Mouse (Mus musculus): ENCODE results near the gene Smyd5.

Smyd5 gene

DNA sequence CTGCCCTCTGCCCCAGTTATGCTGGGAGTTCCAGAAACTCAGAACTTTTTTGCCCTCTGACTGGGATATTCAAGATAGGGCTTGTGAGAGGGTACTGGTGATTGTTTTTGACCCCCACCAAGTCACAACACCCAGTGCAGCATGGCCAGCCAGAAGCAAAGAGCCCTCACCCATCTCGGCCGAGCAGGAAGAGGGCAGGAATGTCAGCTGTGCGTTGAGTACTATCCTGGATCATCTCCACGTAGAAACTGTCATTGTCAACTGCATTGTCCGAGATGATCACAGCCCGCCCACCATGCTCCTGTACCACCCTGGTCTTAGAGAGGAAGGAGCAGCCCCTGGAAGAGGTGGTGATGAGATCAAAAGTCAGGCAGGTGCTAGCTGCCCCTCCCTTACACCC is 15.6 kb downstream of the Smyd5 start:
- no peak for DNase-seq (ENCODE audit: low read depth, low spot score)

DNA sequence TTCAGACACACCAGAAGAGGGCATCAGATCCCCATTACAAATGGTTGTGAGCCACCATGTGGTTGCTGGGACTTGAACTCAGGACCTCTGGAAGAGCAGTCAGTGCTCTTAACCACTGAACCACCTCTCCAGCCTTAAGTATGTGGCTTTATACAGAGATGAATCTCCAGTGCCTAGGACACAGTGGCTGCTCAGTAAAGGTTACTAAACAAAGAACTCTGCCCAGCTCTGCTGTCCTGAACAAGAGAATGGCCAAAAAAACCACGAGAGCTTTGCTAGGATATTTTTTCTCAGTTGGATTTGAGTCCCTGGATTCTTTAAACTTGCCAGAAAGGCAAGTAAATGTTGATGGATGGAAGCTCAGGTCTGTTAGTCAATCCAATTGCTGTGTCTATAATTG is 18.4 kb downstream of the Smyd5 start:
- peak; percentile 22 for DNase-seq (ENCODE audit: low read depth, low spot score)

- peak; percentile 100 for DNase-seq (ENCODE audit: low read depth, low spot score)
Measured at GRCm38 (mm10) chr6:85450697-85451663, 19.2 kb downstream of the Smyd5 start, which contains the start of gene Cct7. Gene Cct7 (plus strand): TSS chr6:85451514.

- DNase-seq (ENCODE audit: low read depth, low spot score), result peak; percentile 98
Measured at GRCm38 (mm10) chr6:85451664-85452410, 20.0 kb downstream of the Smyd5 start, which contains the start of gene Pradc1. Gene Pradc1 (minus strand): TSS chr6:85451970.

- DNase-seq (ENCODE audit: low read depth, low spot score), result no peak
Measured at GRCm38 (mm10) chr6:85452411-85452665, 20.5 kb downstream of the Smyd5 start.

DNA sequence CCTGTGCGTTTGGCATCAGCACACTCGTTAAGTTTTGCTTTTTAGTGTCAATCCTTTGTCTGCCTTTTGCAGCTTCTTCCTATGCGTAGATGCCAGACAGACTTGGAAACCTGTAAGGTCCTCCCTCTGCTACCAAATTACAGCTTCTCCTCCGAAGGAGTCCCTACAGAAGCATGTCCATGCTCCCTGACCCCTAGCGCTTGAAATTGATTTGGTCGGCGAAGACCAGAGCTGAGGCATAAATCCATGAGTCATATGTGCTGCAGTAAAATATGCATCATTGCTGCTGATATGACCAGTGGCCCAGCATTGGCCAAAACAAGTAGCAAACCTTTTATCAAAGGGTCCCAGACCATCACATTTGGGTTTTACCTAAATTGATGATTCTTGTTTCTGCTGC is 21.0 kb downstream of the Smyd5 start:
- DNase-seq (ENCODE audit: low read depth, low spot score), result peak; percentile 34

- no peak for DNase-seq (ENCODE audit: low read depth, low spot score)
Measured at GRCm38 (mm10) chr6:85459621-85460020, 27.8 kb downstream of the Smyd5 start.

- no peak for DNase-seq (ENCODE audit: low read depth, low spot score)
Measured at GRCm38 (mm10) chr6:85465381-85465780, 33.6 kb downstream of the Smyd5 start.

GRCm38 (mm10) chr6:85469660-85470430 is 38.1 kb downstream of the Smyd5 start:
- no peak for DNase-seq (ENCODE audit: low read depth, low spot score)

DNA sequence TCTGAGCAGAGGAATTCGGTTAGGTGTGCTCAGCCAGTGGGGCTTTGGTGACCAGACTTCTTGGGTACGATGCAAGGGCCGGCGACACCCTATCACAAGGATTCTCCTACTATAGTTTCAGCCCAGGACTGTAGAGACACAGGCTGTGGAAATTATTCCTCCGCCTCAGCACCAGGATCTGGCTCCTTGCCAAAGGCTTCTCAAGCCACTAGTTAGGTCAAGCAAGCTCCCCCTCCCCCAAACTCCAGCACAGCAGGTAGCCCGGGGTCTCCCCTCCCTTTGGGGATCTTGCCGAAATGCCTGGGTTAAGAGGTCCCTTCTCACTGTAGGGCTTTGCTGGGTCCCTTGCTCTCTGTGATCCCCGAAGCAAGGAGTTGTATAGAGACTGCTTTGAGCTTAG is 40.2 kb downstream of the Smyd5 start:
- DNase-seq (ENCODE audit: low read depth, low spot score), result no peak

GRCm38 (mm10) chr6:85472542-85472941 is 40.8 kb downstream of the Smyd5 start:
- no peak for DNase-seq (ENCODE audit: low read depth, low spot score)

DNA sequence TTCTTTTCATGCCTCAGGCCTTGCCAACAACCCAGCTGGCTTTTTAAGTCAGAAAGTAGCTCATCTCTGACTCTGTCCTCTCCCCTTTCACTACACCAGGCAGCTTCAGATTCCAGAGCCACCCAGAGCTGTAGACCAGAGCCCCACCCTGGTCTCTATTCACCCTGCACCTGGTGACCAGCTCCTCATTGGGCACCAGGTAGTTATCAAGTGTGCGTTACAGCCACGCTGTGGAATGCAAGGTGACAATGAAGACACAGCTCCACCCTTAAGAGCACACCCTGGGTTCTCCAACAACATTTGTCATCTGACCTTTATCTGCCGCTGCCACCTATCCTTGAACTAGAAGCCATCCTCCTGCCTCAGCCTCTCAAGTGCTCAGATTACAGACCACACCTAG is 43.8 kb downstream of the Smyd5 start:
- no peak for DNase-seq (ENCODE audit: low read depth, low spot score)

- DNase-seq (ENCODE audit: low read depth, low spot score), result peak; percentile 61
Measured at GRCm38 (mm10) chr6:85477366-85477917, 45.7 kb downstream of the Smyd5 start.

DNA sequence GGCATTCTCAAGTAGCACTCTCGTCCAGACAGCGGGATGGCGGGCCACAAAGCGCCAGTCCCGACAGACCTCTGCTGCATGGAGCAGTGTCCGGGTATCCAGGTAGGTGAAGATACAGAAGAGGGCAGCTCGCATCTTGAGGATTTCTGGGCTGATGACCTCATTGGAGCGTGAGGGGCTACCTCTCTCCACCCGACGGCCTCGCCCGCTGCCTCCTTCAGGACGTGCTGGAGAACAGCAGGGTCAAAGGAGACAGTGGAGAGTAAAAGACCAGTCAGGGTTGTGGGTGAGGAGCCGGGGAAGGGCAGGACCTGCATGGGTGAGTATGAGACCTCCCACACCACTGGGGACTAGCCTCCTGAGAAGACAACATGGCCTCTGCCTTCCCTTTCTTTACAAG is 46.6 kb downstream of the Smyd5 start:
- DNase-seq (ENCODE audit: low read depth, low spot score), result no peak

GRCm38 (mm10) chr6:85479979-85480378 is 48.2 kb downstream of the Smyd5 start:
- no peak for DNase-seq (ENCODE audit: low read depth, low spot score)

GRCm38 (mm10) chr6:85480685-85481084 is 48.9 kb downstream of the Smyd5 start:
- DNase-seq (ENCODE audit: low read depth, low spot score), result no peak

GRCm38 (mm10) chr6:85483843-85484721 is 52.3 kb downstream of the Smyd5 start:
- DNase-seq (ENCODE audit: low read depth, low spot score), result no peak

- DNase-seq (ENCODE audit: low read depth, low spot score), result no peak
Measured at GRCm38 (mm10) chr6:85485738-85486137, 53.9 kb downstream of the Smyd5 start.

- no peak for DNase-seq (ENCODE audit: low read depth, low spot score)
Measured at GRCm38 (mm10) chr6:85488510-85488909, 56.7 kb downstream of the Smyd5 start.

- no peak for DNase-seq (ENCODE audit: low read depth, low spot score)
Measured at GRCm38 (mm10) chr6:85489717-85490116, 57.9 kb downstream of the Smyd5 start.

DNA sequence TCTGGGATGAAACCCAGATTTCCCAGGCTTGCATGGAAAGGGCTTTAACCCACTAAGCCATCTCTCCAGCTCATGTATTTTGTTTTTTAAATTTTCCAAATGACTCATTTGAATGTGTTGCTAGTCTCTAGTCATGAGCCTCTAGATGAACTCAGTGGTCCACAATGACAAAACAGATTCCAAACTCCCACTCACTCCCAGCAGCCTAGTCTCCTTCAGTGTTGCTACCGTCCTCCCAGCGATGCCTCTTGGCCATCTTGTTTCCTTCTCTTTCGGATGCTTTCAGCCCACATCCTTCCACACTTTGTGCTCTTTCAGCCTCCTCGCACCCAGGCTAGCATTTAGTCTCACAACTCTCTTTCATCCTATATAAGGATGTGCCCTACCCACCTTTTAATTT is 58.5 kb downstream of the Smyd5 start:
- no peak for DNase-seq (ENCODE audit: low read depth, low spot score)
